Mouse (Mus musculus): ENCODE measurements around the gene Gm49337. TPM values are rescaled to one million over a fixed set of nuclear protein-coding genes. Genes with fewer than 3 reads are reported as not detected.

Gm49337 gene
- not detected in 2 replicates for polyA plus RNA-seq (2012; rRNA removed)

- DNase-seq = no peak
- WGBS = 75% methylated on average over 6 of the region's 6 CpGs
- no peak within 1 kb of the TSS for H3K4me3 ChIP-seq (replicated peaks; ENCODE audit: extremely low read depth, low read depth, low read length)
- peaks cover 27% of the 10 kb centered on the region for H3K4me1 ChIP-seq (ENCODE audit: control insufficient read depth, insufficient read depth, low read length)
- TF ChIP-seq CTCF (IDR thresholded peaks at IDR 0.05; ENCODE audit: insufficient read depth, low read length) (no peak), POLR2A (IDR thresholded peaks at IDR 0.05; ENCODE audit: borderline replicate concordance, extremely low read depth, low read depth, low read length) (no peak)
These were observed at the start of gene Gm49337, which contains the start of gene 1700042G07Rik for GRCm38 (mm10) chr4:116173072-116173471. Gene Gm49337 (plus strand): TSS chr4:116173384. Gene 1700042G07Rik (plus strand): TSS chr4:116173372.

GRCm38 (mm10) chr4:116123602-116124519, 49.3 kb upstream of the Gm49337 start, which contains the start of the genes Rad54l and Pomgnt1:
Gene Rad54l (minus strand): TSS chr4:116123690.
Gene Pomgnt1 (plus strand): TSS chr4:116123840.
- Histone ChIP-seq H3K4me1 (ENCODE audit: control insufficient read depth, insufficient read depth, low read length) (no peaks in the 10 kb centered on the region; the same call in 1 of the 2 replicates), H3K4me3 (replicated peaks; ENCODE audit: extremely low read depth, low read depth, low read length) (peak within 1 kb of the TSS; percentile 74)
- WGBS = 6% methylated on average over 24 of the region's 24 CpGs
- peak; percentile 22; the same call in 1 of the 2 replicates for TF ChIP-seq CTCF (IDR thresholded peaks at IDR 0.05; ENCODE audit: insufficient read depth, low read length)
- TF ChIP-seq POLR2A (IDR thresholded peaks at IDR 0.05; ENCODE audit: borderline replicate concordance, extremely low read depth, low read depth, low read length) = peak; percentile 59; the same call in 1 of the 2 replicates
- peak; percentile 71 for DNase-seq

DNA sequence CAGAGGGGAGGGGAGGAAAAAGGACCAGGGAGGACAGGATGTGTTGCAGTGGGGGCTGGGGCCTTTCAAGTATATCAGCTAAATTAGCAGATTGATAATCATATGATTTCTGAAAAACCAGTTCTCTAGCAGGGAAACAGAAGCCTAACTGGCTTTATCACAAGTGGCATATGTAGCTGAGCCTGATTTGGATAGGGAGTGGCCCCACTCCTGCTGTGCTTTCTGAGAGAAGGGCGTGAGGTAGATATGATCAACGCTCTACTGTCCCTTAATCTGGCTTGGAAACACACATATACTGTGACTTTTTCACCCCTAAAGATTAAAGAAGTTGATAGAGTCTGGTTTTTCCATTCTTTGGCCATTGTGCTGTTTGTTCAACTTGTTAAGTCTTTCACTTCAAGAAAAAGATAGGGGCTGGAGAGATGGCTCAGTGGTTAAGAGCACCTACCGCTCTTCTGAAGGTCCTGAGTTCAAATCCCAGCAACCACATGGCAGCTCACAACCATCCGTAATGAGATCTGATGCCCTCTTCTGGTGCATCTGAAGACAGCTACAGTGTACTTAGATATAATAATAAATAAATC, 47.3 kb upstream of the Gm49337 start:
- no peak for TF ChIP-seq CTCF (IDR thresholded peaks at IDR 0.05; ENCODE audit: insufficient read depth, low read length)
- TF ChIP-seq POLR2A (IDR thresholded peaks at IDR 0.05; ENCODE audit: borderline replicate concordance, extremely low read depth, low read depth, low read length) = no peak
- Histone ChIP-seq H3K4me3 (replicated peaks; ENCODE audit: extremely low read depth, low read depth, low read length) (no peak overlapping the region), H3K4me1 (ENCODE audit: control insufficient read depth, insufficient read depth, low read length) (no peaks in the 10 kb centered on the region; the same call in 1 of the 2 replicates)
- no peak for DNase-seq
- 90% methylated on average over 4 of the region's 4 CpGs for WGBS

- TF ChIP-seq POLR2A (IDR thresholded peaks at IDR 0.05; ENCODE audit: borderline replicate concordance, extremely low read depth, low read depth, low read length) = no peak
- no peak for TF ChIP-seq CTCF (IDR thresholded peaks at IDR 0.05; ENCODE audit: insufficient read depth, low read length)
- Histone ChIP-seq H3K4me3 (replicated peaks; ENCODE audit: extremely low read depth, low read depth, low read length) (no peak overlapping the region), H3K4me1 (ENCODE audit: control insufficient read depth, insufficient read depth, low read length) (no peaks in the 10 kb centered on the region; the same call in 1 of the 2 replicates)
- WGBS = 77% methylated on average over 6 of the region's 6 CpGs
- DNase-seq = no peak
These were observed 45.2 kb upstream of the Gm49337 start for GRCm38 (mm10) chr4:116127956-116128355.

GRCm38 (mm10) chr4:116133126-116133525, 40.1 kb upstream of the Gm49337 start:
- no peaks in the 10 kb centered on the region for H3K4me1 ChIP-seq (ENCODE audit: control insufficient read depth, insufficient read depth, low read length)
- DNase-seq = no peak
- WGBS = 84% methylated on average over 4 of the region's 4 CpGs
- no peak overlapping the region for H3K4me3 ChIP-seq (replicated peaks; ENCODE audit: extremely low read depth, low read depth, low read length)
- TF ChIP-seq CTCF (IDR thresholded peaks at IDR 0.05; ENCODE audit: insufficient read depth, low read length) (no peak), POLR2A (IDR thresholded peaks at IDR 0.05; ENCODE audit: borderline replicate concordance, extremely low read depth, low read depth, low read length) (no peak)

DNA sequence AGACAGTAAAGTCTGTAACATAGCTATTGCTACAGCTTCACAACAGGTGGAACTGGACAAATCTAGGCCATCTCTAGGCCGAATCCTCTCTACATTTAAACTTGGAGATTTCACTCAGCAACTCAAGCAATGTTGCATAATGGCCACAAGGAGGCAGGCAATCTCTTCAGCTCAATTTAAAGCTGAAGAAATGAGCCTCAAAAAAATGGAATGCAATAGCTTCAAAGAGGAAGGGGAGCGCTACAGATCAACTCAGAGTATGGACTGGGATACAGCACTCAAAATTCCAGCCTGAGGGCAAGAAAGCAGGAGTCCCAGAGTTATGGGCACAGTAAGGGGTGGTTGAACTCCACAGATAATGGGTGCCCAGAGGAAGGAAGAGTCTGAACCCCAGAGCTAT, 38.2 kb upstream of the Gm49337 start:
- peak; percentile 28 for DNase-seq
- TF ChIP-seq CTCF (IDR thresholded peaks at IDR 0.05; ENCODE audit: insufficient read depth, low read length) = peak; percentile 33; the same call in 1 of the 2 replicates
- no peak for TF ChIP-seq POLR2A (IDR thresholded peaks at IDR 0.05; ENCODE audit: borderline replicate concordance, extremely low read depth, low read depth, low read length)
- WGBS = 21% methylated on average over 2 of the region's 2 CpGs
- H3K4me3 ChIP-seq (replicated peaks; ENCODE audit: extremely low read depth, low read depth, low read length) = no peak overlapping the region
- no peaks in the 10 kb centered on the region for H3K4me1 ChIP-seq (ENCODE audit: control insufficient read depth, insufficient read depth, low read length)

- H3K4me3 ChIP-seq (replicated peaks; ENCODE audit: extremely low read depth, low read depth, low read length) = no peak overlapping the region
- peaks cover 3% of the 10 kb centered on the region for H3K4me1 ChIP-seq (ENCODE audit: control insufficient read depth, insufficient read depth, low read length)
- DNase-seq = no peak
- TF ChIP-seq POLR2A (IDR thresholded peaks at IDR 0.05; ENCODE audit: borderline replicate concordance, extremely low read depth, low read depth, low read length) (no peak), CTCF (IDR thresholded peaks at IDR 0.05; ENCODE audit: insufficient read depth, low read length) (no peak)
- WGBS = 64% methylated on average over 13 of the region's 13 CpGs
These were observed 35.7 kb upstream of the Gm49337 start for GRCm38 (mm10) chr4:116137421-116137996.

DNA sequence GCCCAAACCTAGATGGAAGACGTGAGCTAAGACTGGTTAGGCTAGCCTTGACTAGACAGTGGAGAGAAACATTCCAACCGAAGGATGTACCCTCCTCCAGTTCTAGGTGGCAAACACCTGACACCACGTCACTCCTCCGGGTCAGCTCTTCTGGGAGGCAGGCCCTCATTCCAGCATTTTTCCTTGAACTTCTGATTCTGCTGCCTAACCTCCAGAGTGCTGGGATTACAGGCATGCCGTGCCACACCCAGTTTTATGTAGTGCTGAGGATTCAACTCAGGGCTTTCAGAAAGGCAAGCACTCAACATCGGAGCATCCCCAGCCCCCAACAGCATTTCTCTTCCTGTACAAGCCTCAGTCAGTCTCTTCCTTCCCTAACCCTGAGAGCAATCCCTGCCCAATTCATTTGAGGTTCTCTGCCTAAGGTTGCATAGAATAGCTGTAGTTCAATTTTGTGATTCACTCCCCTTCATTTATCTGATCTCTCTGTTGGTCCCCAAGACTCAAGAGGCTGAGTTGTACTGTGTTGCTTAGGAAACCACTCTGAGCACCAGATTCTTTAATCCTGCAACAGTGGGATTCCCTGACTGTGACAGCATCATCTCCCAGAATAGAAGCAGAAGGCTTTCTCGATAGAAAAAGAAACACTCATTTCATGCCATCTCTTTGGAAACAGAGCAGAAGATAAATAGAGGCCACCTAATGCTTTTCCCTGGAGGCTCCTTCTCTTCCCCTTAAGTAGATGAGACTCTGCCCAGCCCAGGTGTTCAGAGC, 32.2 kb upstream of the Gm49337 start:
- Histone ChIP-seq H3K4me1 (ENCODE audit: control insufficient read depth, insufficient read depth, low read length) (peaks cover 8% of the 10 kb centered on the region), H3K4me3 (replicated peaks; ENCODE audit: extremely low read depth, low read depth, low read length) (no peak overlapping the region)
- no peak for DNase-seq
- WGBS = 67% methylated on average over 7 of the region's 7 CpGs
- TF ChIP-seq CTCF (IDR thresholded peaks at IDR 0.05; ENCODE audit: insufficient read depth, low read length) = no peak
- TF ChIP-seq POLR2A (IDR thresholded peaks at IDR 0.05; ENCODE audit: borderline replicate concordance, extremely low read depth, low read depth, low read length) = no peak

Data from lung, adult 2 months (tissue).